Mouse (Mus musculus): ENCODE measurements around the gene Ap5b1. TPM values are rescaled to one million over a fixed set of nuclear protein-coding genes. Genes with fewer than 3 reads are reported as not detected.

Ap5b1 gene
- polyA plus RNA-seq, 1 experiment from 2014 or later = 3.1 TPM

- Histone ChIP-seq H3K27me3 (ENCODE audit: insufficient read depth, low read length) (peaks cover 67% of the 10 kb centered on the region), H3K27ac (ENCODE audit: low read depth) (no peak overlapping the region), H3K36me3 (replicated peaks; ENCODE audit: insufficient read depth, low read length) (no peaks in the 10 kb centered on the region), H3K9me3 (ENCODE audit: low read length) (no peaks in the 10 kb centered on the region), H3K4me1 (ENCODE audit: insufficient read depth) (peaks cover 16% of the 10 kb centered on the region), H3K9ac (replicated peaks) (no peak overlapping the region), H3K4me3 (ENCODE audit: low read depth, low read length) (no peak overlapping the region), H3K4me2 (ENCODE audit: low read depth, low read length) (no peak overlapping the region)
- no peak for DNase-seq
- TF ChIP-seq EP300 (IDR thresholded peaks at IDR 0.05; ENCODE audit: low read depth) (no peak), CTCF (IDR thresholded peaks at IDR 0.05; ENCODE audit: low read depth) (no peak)
- ATAC-seq = no peak
- 53% methylated on average over 7 of the region's 7 CpGs for WGBS (ENCODE audit: insufficient replicate concordance)
These were observed 9.7 kb upstream of the Ap5b1 start for GRCm38 (mm10) chr19:5558169-5558568.

GRCm38 (mm10) chr19:5558770-5559169 is 9.1 kb upstream of the Ap5b1 start:
- ATAC-seq (no peak), DNase-seq (no peak)
- no peaks in the 10 kb centered on the region for H3K9me3 ChIP-seq (ENCODE audit: low read length)
- no peak overlapping the region for H3K4me2 ChIP-seq (ENCODE audit: low read depth, low read length)
- H3K9ac ChIP-seq (replicated peaks) = no peak overlapping the region
- peaks cover 16% of the 10 kb centered on the region for H3K4me1 ChIP-seq (ENCODE audit: insufficient read depth)
- H3K27ac ChIP-seq (ENCODE audit: low read depth) = no peak overlapping the region
- no peak for TF ChIP-seq EP300 (IDR thresholded peaks at IDR 0.05; ENCODE audit: low read depth)
- TF ChIP-seq CTCF (IDR thresholded peaks at IDR 0.05; ENCODE audit: low read depth) = no peak
- no peak overlapping the region for H3K4me3 ChIP-seq (ENCODE audit: low read depth, low read length)
- H3K36me3 ChIP-seq (replicated peaks; ENCODE audit: insufficient read depth, low read length) = no peaks in the 10 kb centered on the region
- peaks cover 67% of the 10 kb centered on the region for H3K27me3 ChIP-seq (ENCODE audit: insufficient read depth, low read length)
- WGBS (ENCODE audit: insufficient replicate concordance) = 63% methylated on average over 8 of the region's 8 CpGs

GRCm38 (mm10) chr19:5559229-5559628 is 8.6 kb upstream of the Ap5b1 start:
- H3K27me3 ChIP-seq (ENCODE audit: insufficient read depth, low read length) = peaks cover 72% of the 10 kb centered on the region
- no peak overlapping the region for H3K4me3 ChIP-seq (ENCODE audit: low read depth, low read length)
- H3K9me3 ChIP-seq (ENCODE audit: low read length) = no peaks in the 10 kb centered on the region
- no peak for ATAC-seq
- H3K4me2 ChIP-seq (ENCODE audit: low read depth, low read length) = no peak overlapping the region
- WGBS (ENCODE audit: insufficient replicate concordance) = 26% methylated on average over 8 of the region's 8 CpGs
- no peak for DNase-seq
- no peaks in the 10 kb centered on the region for H3K36me3 ChIP-seq (replicated peaks; ENCODE audit: insufficient read depth, low read length)
- H3K27ac ChIP-seq (ENCODE audit: low read depth) = no peak overlapping the region
- TF ChIP-seq EP300 (IDR thresholded peaks at IDR 0.05; ENCODE audit: low read depth) = no peak
- no peak for TF ChIP-seq CTCF (IDR thresholded peaks at IDR 0.05; ENCODE audit: low read depth)
- no peak overlapping the region for H3K9ac ChIP-seq (replicated peaks)
- H3K4me1 ChIP-seq (ENCODE audit: insufficient read depth) = peaks cover 16% of the 10 kb centered on the region

- 1% methylated on average over 67 of the region's 69 CpGs for WGBS (ENCODE audit: insufficient replicate concordance)
- Histone ChIP-seq H3K27me3 (ENCODE audit: insufficient read depth, low read length) (peaks cover 73% of the 10 kb centered on the region), H3K4me1 (ENCODE audit: insufficient read depth) (peaks cover 16% of the 10 kb centered on the region), H3K9ac (replicated peaks) (no peak overlapping the region), H3K27ac (ENCODE audit: low read depth) (no peak overlapping the region), H3K36me3 (replicated peaks; ENCODE audit: insufficient read depth, low read length) (no peaks in the 10 kb centered on the region), H3K4me3 (ENCODE audit: low read depth, low read length) (peak overlapping the region; percentile 41), H3K9me3 (ENCODE audit: low read length) (no peaks in the 10 kb centered on the region), H3K4me2 (ENCODE audit: low read depth, low read length) (peak overlapping the region; percentile 66)
- no peak for TF ChIP-seq CTCF (IDR thresholded peaks at IDR 0.05; ENCODE audit: low read depth)
- no peak for TF ChIP-seq EP300 (IDR thresholded peaks at IDR 0.05; ENCODE audit: low read depth)
- ATAC-seq (no peak), DNase-seq (no peak)
These were observed 8.0 kb upstream of the Ap5b1 start for GRCm38 (mm10) chr19:5559631-5560456.

GRCm38 (mm10) chr19:5560457-5561041 is 7.3 kb upstream of the Ap5b1 start, which contains the start of gene Ovol1:
Ovol1 (minus strand) TSS chr19:5560646.
- Histone ChIP-seq H3K4me3 (ENCODE audit: low read depth, low read length) (peak within 1 kb of the TSS; percentile 41), H3K9me3 (ENCODE audit: low read length) (no peaks in the 10 kb centered on the region), H3K4me2 (ENCODE audit: low read depth, low read length) (peak within 1 kb of the TSS; percentile 66), H3K4me1 (ENCODE audit: insufficient read depth) (peaks cover 16% of the 10 kb centered on the region), H3K9ac (replicated peaks) (0 out of 2 replicates have a peak within 1 kb of the TSS, but pooled peaks have one; percentile 7), H3K27ac (ENCODE audit: low read depth) (no peak within 1 kb of the TSS), H3K27me3 (ENCODE audit: insufficient read depth, low read length) (peaks cover 73% of the 10 kb centered on the region), H3K36me3 (replicated peaks; ENCODE audit: insufficient read depth, low read length) (no peaks in the 10 kb centered on the region)
- DNase-seq (no peak), ATAC-seq (peak; percentile 27; the same call in 1 of the 2 replicates)
- no peak for TF ChIP-seq EP300 (IDR thresholded peaks at IDR 0.05; ENCODE audit: low read depth)
- TF ChIP-seq CTCF (IDR thresholded peaks at IDR 0.05; ENCODE audit: low read depth) = no peak
- WGBS (ENCODE audit: insufficient replicate concordance) = under 1% methylated on average over 53 of the region's 57 CpGs

GRCm38 (mm10) chr19:5561252-5561790 is 6.5 kb upstream of the Ap5b1 start:
- H3K4me3 ChIP-seq (ENCODE audit: low read depth, low read length) = peak overlapping the region; percentile 41
- H3K27me3 ChIP-seq (ENCODE audit: insufficient read depth, low read length) = peaks cover 74% of the 10 kb centered on the region
- no peak overlapping the region for H3K9ac ChIP-seq (replicated peaks)
- 0 out of 2 replicates have a peak overlapping the region, but pooled peaks have one; percentile 66 for H3K4me2 ChIP-seq (ENCODE audit: low read depth, low read length)
- WGBS (ENCODE audit: insufficient replicate concordance) = 29% methylated on average over 10 of the region's 10 CpGs
- ATAC-seq (peak; percentile 41; the same call in 1 of the 2 replicates), DNase-seq (no peak)
- no peak overlapping the region for H3K27ac ChIP-seq (ENCODE audit: low read depth)
- TF ChIP-seq CTCF (IDR thresholded peaks at IDR 0.05; ENCODE audit: low read depth) = no peak
- no peak for TF ChIP-seq EP300 (IDR thresholded peaks at IDR 0.05; ENCODE audit: low read depth)
- no peaks in the 10 kb centered on the region for H3K9me3 ChIP-seq (ENCODE audit: low read length)
- no peaks in the 10 kb centered on the region for H3K36me3 ChIP-seq (replicated peaks; ENCODE audit: insufficient read depth, low read length)
- H3K4me1 ChIP-seq (ENCODE audit: insufficient read depth) = peaks cover 16% of the 10 kb centered on the region
